Mouse (Mus musculus): ENCODE data around the gene Atp13a1. TPM values are rescaled to one million over a fixed set of nuclear protein-coding genes. Genes with fewer than 3 reads are reported as not detected.

Atp13a1 gene
- polyA plus RNA-seq, 1 experiment: 7.5 TPM

DNA sequence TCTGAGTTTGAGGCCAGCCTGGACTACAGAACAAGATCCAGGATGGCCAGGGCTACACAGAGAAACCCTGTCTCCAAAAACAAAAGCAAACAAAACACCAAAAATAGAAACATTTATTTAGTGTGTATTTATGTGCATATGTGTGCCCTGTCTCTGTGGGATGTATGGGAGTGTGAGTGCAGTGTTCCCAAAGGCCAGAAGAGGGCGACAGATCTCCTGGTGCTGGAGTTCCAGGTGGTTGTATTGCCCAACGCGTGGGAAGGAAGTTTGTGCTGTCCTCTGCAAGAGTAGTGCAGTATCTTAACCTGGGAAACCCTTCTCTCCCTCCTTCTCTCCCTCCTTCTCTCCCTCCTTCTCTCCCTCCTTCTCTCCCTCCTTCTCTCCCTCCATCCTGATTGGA lies 58.9 kb downstream of the Atp13a1 start:
- Histone ChIP-seq H3K4me3 (ENCODE audit: insufficient read depth, low read depth, low read length) (no peak overlapping the region), H3K27ac (replicated peaks; ENCODE audit: low read depth, low read length) (no peak overlapping the region), H3K4me1 (ENCODE audit: control insufficient read depth, insufficient read depth, insufficient read length, low read length) (no peaks in the 10 kb centered on the region)

DNA sequence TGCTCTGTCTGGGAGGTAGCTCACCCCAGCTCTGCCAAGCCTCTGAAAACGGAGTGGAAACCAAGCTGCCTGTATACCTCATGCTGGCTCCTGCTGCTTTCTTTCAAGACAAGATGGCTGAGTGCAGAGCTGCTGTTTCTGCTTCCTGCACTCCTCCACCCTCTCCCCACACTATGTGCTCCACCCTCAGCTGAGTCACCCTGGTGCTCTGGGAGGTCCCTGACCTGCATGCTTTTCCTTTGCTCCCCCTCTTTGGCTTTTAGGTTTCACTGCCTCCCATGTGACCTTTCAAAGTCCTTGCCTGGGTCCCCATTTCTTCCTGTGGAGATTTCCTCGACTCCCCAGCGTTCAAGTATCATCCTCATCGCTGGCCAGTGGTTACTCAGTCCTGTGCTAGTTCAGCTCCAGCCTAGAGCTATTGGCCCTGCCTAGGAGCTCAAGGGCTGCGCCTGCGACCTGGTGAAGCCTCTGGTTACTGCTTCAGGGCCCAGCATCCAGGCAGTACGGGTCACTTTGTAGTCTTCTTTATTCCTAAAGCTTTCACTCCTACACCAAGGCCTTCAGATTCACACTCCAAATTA lies 60.1 kb downstream of the Atp13a1 start:
- H3K27ac ChIP-seq (replicated peaks; ENCODE audit: low read depth, low read length): no peak overlapping the region
- H3K4me3 ChIP-seq (ENCODE audit: insufficient read depth, low read depth, low read length): no peak overlapping the region
- H3K4me1 ChIP-seq (ENCODE audit: control insufficient read depth, insufficient read depth, insufficient read length, low read length): no peaks in the 10 kb centered on the region

DNA sequence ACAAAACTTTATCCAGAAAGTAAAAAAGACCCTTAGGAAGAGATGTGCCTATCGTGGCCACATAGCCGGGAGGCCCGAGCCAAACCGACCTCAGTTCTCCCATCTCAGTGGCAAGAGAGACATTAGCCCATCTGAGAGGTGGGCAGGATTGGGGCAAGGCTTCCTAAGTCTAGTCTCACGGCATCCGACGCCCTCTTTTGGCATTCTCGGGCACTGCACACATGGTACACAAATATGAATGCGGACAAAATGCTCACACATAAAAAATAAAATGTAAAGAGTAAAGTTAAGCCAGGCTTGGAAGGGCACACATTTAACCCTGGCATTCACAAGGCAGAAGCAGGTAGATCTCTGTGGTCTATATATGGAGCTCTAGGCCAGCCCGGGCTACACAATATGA lies 62.9 kb downstream of the Atp13a1 start:
- H3K27ac ChIP-seq (replicated peaks; ENCODE audit: low read depth, low read length): no peak overlapping the region
- H3K4me3 ChIP-seq (ENCODE audit: insufficient read depth, low read depth, low read length): no peak overlapping the region
- no peaks in the 10 kb centered on the region for H3K4me1 ChIP-seq (ENCODE audit: control insufficient read depth, insufficient read depth, insufficient read length, low read length)

Other genes starting within 250 kb of the Atp13a1 start
- 6.7 and 7.7 TPM in 2 replicates for gene Zfp868, start 165.6 kb upstream of the Atp13a1 start, polyA plus RNA-seq (2012; ENCODE audit: insufficient read depth, insufficient read length, missing spikeins)
- gene Zfp964, start 136.7 kb upstream of the Atp13a1 start, polyA plus RNA-seq (2012; ENCODE audit: insufficient read depth, insufficient read length, missing spikeins): 1.8 and 2.6 TPM in 2 replicates
- gene Zfp869, start 80.4 kb upstream of the Atp13a1 start, polyA plus RNA-seq (2012; ENCODE audit: insufficient read depth, insufficient read length, missing spikeins): 10.6 and 13.3 TPM in 2 replicates
- gene Zfp963, start 41.2 kb upstream of the Atp13a1 start, polyA plus RNA-seq (2012; ENCODE audit: insufficient read depth, insufficient read length, missing spikeins): 1.6 and 2.2 TPM in 2 replicates
- gene Gm20422, start 16.3 kb upstream of the Atp13a1 start, polyA plus RNA-seq (2012; ENCODE audit: insufficient read depth, insufficient read length, missing spikeins): not detected in 2 replicates
- gene Zfp866, start within 50 bp of the Atp13a1 start, polyA plus RNA-seq (2012; ENCODE audit: insufficient read depth, insufficient read length, missing spikeins): 5.3 and 8.6 TPM in 2 replicates
- 3.8 and 4.7 TPM in 2 replicates for gene Gmip, start 17.5 kb downstream of the Atp13a1 start, polyA plus RNA-seq (2012; ENCODE audit: insufficient read depth, insufficient read length, missing spikeins)
- gene Lpar2, start 31.3 kb downstream of the Atp13a1 start, polyA plus RNA-seq (2012; ENCODE audit: insufficient read depth, insufficient read length, missing spikeins): not detected in 2 replicates
- gene Pbx4, start 41.3 kb downstream of the Atp13a1 start, polyA plus RNA-seq (2012; ENCODE audit: insufficient read depth, insufficient read length, missing spikeins): not detected in 2 replicates
- not detected in 2 replicates for gene Cilp2, start 96.5 kb downstream of the Atp13a1 start, polyA plus RNA-seq (2012; ENCODE audit: insufficient read depth, insufficient read length, missing spikeins)
- gene Tssk6, start 111.0 kb downstream of the Atp13a1 start, polyA plus RNA-seq (2012; ENCODE audit: insufficient read depth, insufficient read length, missing spikeins): not detected in 2 replicates
- 437 and 615 TPM in 2 replicates for gene Ndufa13, start 111.4 kb downstream of the Atp13a1 start, polyA plus RNA-seq (2012; ENCODE audit: insufficient read depth, insufficient read length, missing spikeins)
- 8.4 and 10.4 TPM in 2 replicates for gene Yjefn3, start 111.5 kb downstream of the Atp13a1 start, polyA plus RNA-seq (2012; ENCODE audit: insufficient read depth, insufficient read length, missing spikeins)
- 33.7 and 35.6 TPM in 2 replicates for gene Gatad2a, start 205.2 kb downstream of the Atp13a1 start, polyA plus RNA-seq (2012; ENCODE audit: insufficient read depth, insufficient read length, missing spikeins)

Measured in brown adipose tissue, adult 24 weeks (tissue).